Mouse (Mus musculus): ENCODE results near the gene Ociad1. TPM values are rescaled to one million over a fixed set of nuclear protein-coding genes. Genes with fewer than 3 reads are reported as not detected.

The Ociad1 gene
- polyA plus RNA-seq, 1 experiment from 2014 or later = 144 TPM

DNA sequence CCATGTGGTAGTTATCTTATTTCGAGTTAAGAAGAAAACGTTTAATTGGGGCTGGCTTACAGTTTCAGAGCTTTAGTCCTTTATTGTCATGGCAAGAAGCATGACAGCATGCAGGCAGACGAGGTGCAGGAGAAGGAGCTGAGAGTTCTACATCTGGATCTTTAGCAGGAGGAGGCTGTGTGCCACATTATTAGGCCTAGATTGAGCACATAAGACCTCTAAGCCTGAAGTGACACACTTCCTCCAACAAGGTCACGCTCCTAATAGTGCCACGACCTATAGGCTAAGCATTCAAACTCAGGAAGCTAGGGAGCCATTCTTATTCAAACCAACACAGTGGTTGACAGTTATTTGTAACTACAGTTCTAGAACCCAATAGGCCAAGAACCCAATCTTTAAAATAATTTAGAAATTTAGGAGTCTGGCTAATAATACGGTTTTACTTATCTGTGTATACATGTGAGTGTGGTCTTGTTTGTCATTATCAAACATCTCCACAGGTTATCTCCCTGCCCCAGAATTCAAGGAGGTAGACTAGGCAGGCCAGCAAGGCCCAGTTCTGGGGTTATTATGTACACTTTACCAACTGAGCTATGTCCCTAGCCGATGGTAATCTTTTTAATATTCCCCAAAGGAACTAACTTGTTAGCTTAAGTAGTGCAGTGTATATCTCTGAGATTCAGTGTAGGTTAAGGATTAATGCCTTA lies 9.2 kb downstream of the Ociad1 start:
- WGBS = 81% methylated on average over 7 of the region's 7 CpGs
- H3K36me3 ChIP-seq (ENCODE audit: insufficient read depth) = peaks cover 83% of the 10 kb centered on the region
- H3K4me1 ChIP-seq (ENCODE audit: insufficient read depth) = no peaks in the 10 kb centered on the region
- no peak for DNase-seq
- no peak overlapping the region for H3K4me2 ChIP-seq
- no peak overlapping the region for H3K9ac ChIP-seq
- H3K27ac ChIP-seq (ENCODE audit: low read depth) = no peak overlapping the region
- no peaks in the 10 kb centered on the region for H3K9me3 ChIP-seq (ENCODE audit: low read depth, low read length)
- H3K4me3 ChIP-seq (ENCODE audit: low read depth, low read length) = no peak overlapping the region
- ATAC-seq (ENCODE audit: insufficient read depth) = no peak
- H3K27me3 ChIP-seq (ENCODE audit: insufficient read depth, low read length) = no peaks in the 10 kb centered on the region
- TF ChIP-seq CTCF (IDR thresholded peaks at IDR 0.05; ENCODE audit: low read depth) = no peak

GRCm38 (mm10) chr5:73304507-73304906 lies 11.9 kb downstream of the Ociad1 start:
- no peak overlapping the region for H3K27ac ChIP-seq (ENCODE audit: low read depth)
- H3K4me2 ChIP-seq = no peak overlapping the region
- peaks cover 89% of the 10 kb centered on the region for H3K36me3 ChIP-seq (ENCODE audit: insufficient read depth)
- no peak for DNase-seq
- no peaks in the 10 kb centered on the region for H3K27me3 ChIP-seq (ENCODE audit: insufficient read depth, low read length)
- no peak overlapping the region for H3K4me3 ChIP-seq (ENCODE audit: low read depth, low read length)
- H3K4me1 ChIP-seq (ENCODE audit: insufficient read depth) = no peaks in the 10 kb centered on the region
- WGBS = 75% methylated on average over 12 of the region's 12 CpGs
- H3K9ac ChIP-seq = no peak overlapping the region
- ATAC-seq (ENCODE audit: insufficient read depth) = no peak
- no peak for TF ChIP-seq CTCF (IDR thresholded peaks at IDR 0.05; ENCODE audit: low read depth)
- H3K9me3 ChIP-seq (ENCODE audit: low read depth, low read length) = no peaks in the 10 kb centered on the region

- H3K4me3 ChIP-seq (ENCODE audit: low read depth, low read length) = no peak overlapping the region
- no peak for TF ChIP-seq CTCF (IDR thresholded peaks at IDR 0.05; ENCODE audit: low read depth)
- H3K4me2 ChIP-seq = no peak overlapping the region
- DNase-seq (no peak), ATAC-seq (ENCODE audit: insufficient read depth) (no peak)
- H3K36me3 ChIP-seq (ENCODE audit: insufficient read depth) = peaks cover 88% of the 10 kb centered on the region
- H3K27ac ChIP-seq (ENCODE audit: low read depth) = no peak overlapping the region
- H3K4me1 ChIP-seq (ENCODE audit: insufficient read depth) = no peaks in the 10 kb centered on the region
- 93% methylated on average over 6 of the region's 6 CpGs for WGBS
- no peaks in the 10 kb centered on the region for H3K27me3 ChIP-seq (ENCODE audit: insufficient read depth, low read length)
- no peaks in the 10 kb centered on the region for H3K9me3 ChIP-seq (ENCODE audit: low read depth, low read length)
- H3K9ac ChIP-seq = no peak overlapping the region
These were observed 13.9 kb downstream of the Ociad1 start for GRCm38 (mm10) chr5:73306486-73306885.

- Histone ChIP-seq H3K4me2 (no peak overlapping the region), H3K27me3 (ENCODE audit: insufficient read depth, low read length) (no peaks in the 10 kb centered on the region), H3K36me3 (ENCODE audit: insufficient read depth) (peaks cover 87% of the 10 kb centered on the region), H3K4me3 (ENCODE audit: low read depth, low read length) (no peak overlapping the region), H3K9ac (no peak overlapping the region), H3K4me1 (ENCODE audit: insufficient read depth) (no peaks in the 10 kb centered on the region), H3K27ac (ENCODE audit: low read depth) (no peak overlapping the region), H3K9me3 (ENCODE audit: low read depth, low read length) (no peaks in the 10 kb centered on the region)
- TF ChIP-seq CTCF (IDR thresholded peaks at IDR 0.05; ENCODE audit: low read depth) = no peak
- no peak for ATAC-seq (ENCODE audit: insufficient read depth)
- WGBS = 84% methylated on average over 3 of the region's 3 CpGs
- DNase-seq = no peak
These were observed 14.7 kb downstream of the Ociad1 start for GRCm38 (mm10) chr5:73307297-73307696.

- ATAC-seq (ENCODE audit: insufficient read depth) (no peak), DNase-seq (no peak)
- Histone ChIP-seq H3K36me3 (ENCODE audit: insufficient read depth) (peaks cover 91% of the 10 kb centered on the region), H3K4me3 (ENCODE audit: low read depth, low read length) (no peak overlapping the region), H3K9ac (no peak overlapping the region), H3K27ac (ENCODE audit: low read depth) (no peak overlapping the region), H3K9me3 (ENCODE audit: low read depth, low read length) (no peaks in the 10 kb centered on the region), H3K27me3 (ENCODE audit: insufficient read depth, low read length) (no peaks in the 10 kb centered on the region), H3K4me2 (no peak overlapping the region), H3K4me1 (ENCODE audit: insufficient read depth) (no peaks in the 10 kb centered on the region)
- WGBS = 78% methylated on average over 4 of the region's 4 CpGs
- no peak for TF ChIP-seq CTCF (IDR thresholded peaks at IDR 0.05; ENCODE audit: low read depth)
These were observed 16.9 kb downstream of the Ociad1 start for GRCm38 (mm10) chr5:73309496-73309895.

DNA sequence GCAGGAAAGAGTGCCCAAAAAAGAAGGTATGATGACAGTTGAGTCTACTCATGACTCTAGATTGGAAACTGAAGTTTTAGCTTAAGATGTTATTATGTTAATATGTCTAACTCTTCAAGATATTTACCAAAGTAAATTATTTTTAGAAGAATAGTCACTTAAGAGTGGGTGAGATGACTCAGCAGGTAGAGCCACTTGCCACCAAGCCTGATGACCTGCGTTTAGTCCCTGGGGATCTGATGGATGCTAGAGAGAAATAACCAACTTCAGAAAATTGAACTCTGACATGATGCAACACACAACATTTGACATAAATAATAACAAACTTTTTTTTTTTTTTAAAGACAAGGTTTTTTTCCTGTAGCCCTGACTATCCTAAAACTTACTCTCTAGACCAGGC lies 17.8 kb downstream of the Ociad1 start:
- WGBS = 84% methylated on average over 1 of the region's 1 CpGs
- H3K27ac ChIP-seq (ENCODE audit: low read depth) = no peak overlapping the region
- no peak for ATAC-seq (ENCODE audit: insufficient read depth)

DNA sequence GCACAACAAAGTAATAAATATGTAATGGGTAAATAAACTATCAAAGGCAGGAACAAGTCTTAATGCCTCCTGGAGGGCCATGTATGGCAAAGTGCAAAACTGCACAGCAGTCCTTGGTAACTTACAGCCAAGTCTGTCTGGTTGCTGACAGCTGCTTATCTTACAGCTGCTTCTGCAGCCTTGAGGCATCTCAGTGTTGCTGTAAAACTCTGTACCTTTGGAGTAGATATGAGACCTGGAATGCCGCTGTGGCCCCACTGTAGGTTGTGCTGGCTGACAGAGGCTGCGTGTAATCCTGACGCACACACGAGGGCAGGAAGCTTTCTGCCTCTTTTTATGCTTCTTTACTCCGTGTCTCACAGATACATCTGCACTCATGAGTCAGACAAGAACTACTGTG lies 18.9 kb downstream of the Ociad1 start:
- H3K27ac ChIP-seq (ENCODE audit: low read depth) = no peak overlapping the region
- no peak overlapping the region for H3K9ac ChIP-seq
- no peaks in the 10 kb centered on the region for H3K27me3 ChIP-seq (ENCODE audit: insufficient read depth, low read length)
- no peak for TF ChIP-seq CTCF (IDR thresholded peaks at IDR 0.05; ENCODE audit: low read depth)
- no peaks in the 10 kb centered on the region for H3K9me3 ChIP-seq (ENCODE audit: low read depth, low read length)
- H3K4me3 ChIP-seq (ENCODE audit: low read depth, low read length) = no peak overlapping the region
- H3K4me1 ChIP-seq (ENCODE audit: insufficient read depth) = no peaks in the 10 kb centered on the region
- ATAC-seq (ENCODE audit: insufficient read depth) (no peak), DNase-seq (no peak)
- H3K4me2 ChIP-seq = no peak overlapping the region
- WGBS = 89% methylated on average over 5 of the region's 5 CpGs
- peaks cover 91% of the 10 kb centered on the region for H3K36me3 ChIP-seq (ENCODE audit: insufficient read depth)

More for the DNA sequence above, 17.8 kb downstream of the Ociad1 start:
- Histone ChIP-seq H3K4me2 (no peak overlapping the region), H3K27me3 (ENCODE audit: insufficient read depth, low read length) (no peaks in the 10 kb centered on the region), H3K9me3 (ENCODE audit: low read depth, low read length) (no peaks in the 10 kb centered on the region), H3K4me3 (ENCODE audit: low read depth, low read length) (no peak overlapping the region), H3K36me3 (ENCODE audit: insufficient read depth) (peaks cover 90% of the 10 kb centered on the region), H3K4me1 (ENCODE audit: insufficient read depth) (no peaks in the 10 kb centered on the region), H3K9ac (no peak overlapping the region)
- TF ChIP-seq CTCF (IDR thresholded peaks at IDR 0.05; ENCODE audit: low read depth) = no peak
- DNase-seq = no peak
